Mouse (Mus musculus) thymus, postnatal 0 days (tissue): ENCODE measurements around the gene Safb2. TPM values are rescaled to one million over a fixed set of nuclear protein-coding genes. Genes with fewer than 3 reads are reported as not detected.
A peak's percentile ranks its signal among the peaks of the same experiment; 100 is the strongest.

Experiments used
- DNase-seq: peaks from one replicate; pipeline ENCODE4 v3.0.0-alpha.2; 2015; ENCODE audit warnings: low spot score
- polyA plus RNA-seq: library from polyadenylated mRNA; unstranded; fragments of >200 nt; fragmentation: Nextera tagmentation; extraction: Ambion mirVana; gene quantifications from 2 replicates; pipeline ENCODE4 v1.2.1, GENCODE M21; 2015

Gene Safb2
- polyA plus RNA-seq, 1 experiment from 2014 or later: 74.6 TPM

DNA sequence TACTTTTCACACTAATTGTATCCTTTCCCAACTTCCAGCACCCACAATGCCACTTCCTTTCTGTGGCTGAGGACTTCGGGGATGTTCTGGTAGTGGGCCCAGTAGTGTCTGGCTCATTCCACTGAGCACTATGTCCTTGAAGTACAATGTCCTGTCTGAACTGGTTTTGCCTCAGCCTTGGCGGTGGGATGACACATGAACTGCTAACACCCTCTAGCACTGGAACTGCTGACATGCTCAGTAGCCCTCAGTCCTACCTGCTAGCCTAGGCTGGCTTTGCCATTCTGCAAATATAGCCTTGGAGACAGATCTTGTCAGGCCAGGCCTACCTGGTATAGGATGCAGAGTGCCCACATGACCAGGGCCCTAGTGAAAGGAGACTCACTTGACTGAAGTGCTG, 22.5 kb downstream of the Safb2 start:
- DNase-seq: no peak

GRCm38 (mm10) chr17:56560131-56560530, 24.3 kb downstream of the Safb2 start:
- no peak for DNase-seq

DNA sequence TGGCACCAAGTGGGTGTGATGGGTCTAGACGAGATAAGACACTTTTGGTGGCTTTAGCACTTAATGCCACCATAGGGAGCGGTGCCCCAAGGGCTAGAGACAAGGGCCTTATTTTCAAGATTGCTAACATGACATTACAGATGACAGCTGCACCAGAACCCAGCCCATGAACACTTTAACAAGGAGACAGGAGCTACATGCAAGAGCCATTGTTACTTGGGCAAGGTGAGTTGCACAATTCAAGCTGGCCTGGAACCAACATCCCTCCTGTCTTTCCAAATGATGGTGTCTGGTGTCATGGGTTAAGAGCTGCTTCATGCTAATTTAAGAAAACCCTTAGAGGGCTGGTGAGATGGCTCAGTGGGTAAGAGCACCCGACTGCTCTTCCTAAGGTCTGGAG, 25.0 kb downstream of the Safb2 start:
- DNase-seq: no peak

- DNase-seq: peak; percentile 68
These were observed 25.9 kb downstream of the Safb2 start for GRCm38 (mm10) chr17:56558448-56558847.

- no peak for DNase-seq
These were observed 30.2 kb downstream of the Safb2 start, which contains the start of gene Gm20219 for GRCm38 (mm10) chr17:56554122-56554551. Gene Gm20219 (minus strand): TSS chr17:56554387.

DNA sequence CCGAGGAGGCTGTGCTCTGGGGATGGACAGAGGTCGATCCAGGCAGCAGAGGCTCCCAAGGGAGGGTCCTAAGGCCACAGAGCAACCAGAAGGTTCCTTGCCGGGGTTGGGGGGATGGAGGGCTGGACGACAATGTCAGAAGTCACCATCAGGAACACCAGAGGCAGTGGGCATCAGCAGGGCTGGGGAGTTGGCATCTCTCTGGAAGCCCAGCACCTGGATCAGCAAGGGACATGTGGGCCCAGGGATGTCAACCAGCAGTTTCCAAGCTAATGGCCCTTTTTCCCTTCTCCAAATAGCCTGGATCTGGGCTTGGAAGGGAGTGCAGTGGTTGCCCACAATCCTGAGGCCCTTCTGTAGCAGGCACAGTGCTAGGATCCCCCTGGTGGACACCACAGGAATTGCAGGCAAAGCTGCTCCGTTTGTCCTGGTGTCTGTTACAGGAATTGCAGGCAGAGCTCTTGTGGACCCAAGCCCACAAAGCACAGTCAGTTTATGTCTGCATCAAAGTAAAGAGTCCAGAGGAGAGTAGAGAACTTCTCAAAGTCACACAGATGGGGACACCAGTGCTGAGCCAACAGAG, 31.5 kb downstream of the Safb2 start:
- peak; percentile 76 for DNase-seq

DNA sequence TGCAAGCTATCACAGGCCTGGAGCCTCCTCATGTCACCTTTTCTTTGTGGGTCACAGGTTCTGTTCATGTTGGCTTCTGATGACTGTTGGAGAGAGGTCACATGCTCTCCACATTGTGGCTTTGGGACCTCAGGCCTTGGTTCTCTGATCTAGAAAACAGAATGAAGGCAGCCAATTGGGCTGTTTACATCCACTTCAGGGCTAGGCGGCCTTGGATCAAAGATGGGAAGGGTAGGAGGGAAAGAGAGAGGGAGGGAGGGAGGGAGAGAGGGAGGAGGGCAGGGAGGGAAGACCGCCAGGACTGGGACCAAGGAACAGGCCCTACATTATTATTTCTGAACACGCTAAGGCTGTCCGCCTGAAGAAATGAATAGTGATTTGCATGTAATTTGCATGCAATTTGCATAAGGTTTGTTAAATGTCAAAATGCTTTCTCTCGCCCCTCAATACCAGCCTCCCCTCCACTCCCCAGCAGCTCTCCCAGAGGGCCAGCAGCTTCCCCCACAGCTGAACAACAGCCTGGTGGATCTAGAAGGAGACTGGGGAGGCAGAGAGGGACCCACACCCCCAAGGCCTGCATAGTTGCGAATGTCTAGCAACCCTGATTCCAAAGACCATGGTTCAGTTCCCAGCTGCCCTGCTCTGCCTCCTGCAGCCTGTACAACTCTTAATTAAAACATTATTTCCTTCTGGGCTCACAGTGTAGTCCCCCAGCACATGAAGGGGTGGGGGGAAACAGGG, 32.4 kb downstream of the Safb2 start:
- DNase-seq: no peak

GRCm38 (mm10) chr17:56550784-56551475, 33.5 kb downstream of the Safb2 start:
- DNase-seq: no peak

- no peak for DNase-seq
These were observed 35.7 kb downstream of the Safb2 start for GRCm38 (mm10) chr17:56548605-56549105.

GRCm38 (mm10) chr17:56547846-56548604, 36.4 kb downstream of the Safb2 start:
- DNase-seq: no peak

DNA sequence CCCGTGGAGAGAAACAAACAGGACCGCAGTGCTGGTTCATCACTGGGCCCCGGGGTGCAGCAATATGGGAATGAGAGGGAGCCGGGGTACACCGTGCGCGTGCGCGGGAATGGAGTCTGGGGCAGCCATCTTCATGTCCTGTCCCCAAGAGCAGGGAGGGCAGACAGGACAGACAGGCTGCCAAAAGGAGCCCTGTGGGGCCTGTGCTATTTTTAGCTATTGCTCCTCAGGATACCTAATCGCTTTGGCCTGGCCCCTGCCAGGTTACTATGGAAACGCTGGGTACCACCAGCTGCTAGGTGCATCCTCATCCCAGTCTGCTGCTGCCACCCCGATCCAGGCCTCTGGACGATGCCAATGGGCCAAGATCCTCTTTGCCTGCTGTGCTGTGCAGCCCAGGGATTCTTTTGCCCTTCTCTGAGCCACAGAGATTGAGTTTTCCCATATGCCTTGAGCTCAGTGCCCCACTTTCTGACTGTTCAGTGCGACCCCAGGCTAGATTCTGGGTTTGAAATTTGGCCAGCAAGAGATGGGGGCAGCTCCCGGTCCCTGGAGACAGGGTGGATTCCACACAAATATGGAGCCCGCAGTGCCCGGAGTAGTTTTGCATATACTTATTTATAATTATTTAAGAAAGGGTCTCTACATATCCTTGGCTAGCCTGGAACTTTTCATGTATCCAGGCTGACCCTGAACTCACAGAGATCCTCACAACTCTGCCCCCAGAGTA, 37.1 kb downstream of the Safb2 start:
- DNase-seq: no peak

DNA sequence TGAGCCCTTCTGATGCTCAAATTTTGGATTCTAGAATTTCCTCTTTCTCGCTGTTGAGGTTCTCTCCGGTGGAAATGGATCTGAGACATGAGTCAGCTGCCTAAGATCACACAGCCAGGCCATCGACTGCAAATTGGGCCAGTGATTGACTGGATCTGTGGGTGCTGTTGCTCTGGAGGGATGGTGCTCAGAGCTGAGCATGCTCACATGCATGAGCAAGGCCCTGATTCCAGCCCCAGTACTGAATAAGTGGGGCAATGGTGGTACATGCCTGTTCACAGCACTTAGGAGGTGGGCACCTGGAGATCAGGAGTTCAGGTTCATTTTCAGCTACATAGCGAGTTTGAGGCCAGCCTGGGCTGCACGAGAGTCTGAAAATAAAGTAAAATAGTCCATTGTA, 37.8 kb downstream of the Safb2 start:
- no peak for DNase-seq

GRCm38 (mm10) chr17:56545945-56546344, 38.4 kb downstream of the Safb2 start:
- no peak for DNase-seq

- no peak for DNase-seq
These were observed 39.5 kb downstream of the Safb2 start for GRCm38 (mm10) chr17:56544699-56545387.

DNA sequence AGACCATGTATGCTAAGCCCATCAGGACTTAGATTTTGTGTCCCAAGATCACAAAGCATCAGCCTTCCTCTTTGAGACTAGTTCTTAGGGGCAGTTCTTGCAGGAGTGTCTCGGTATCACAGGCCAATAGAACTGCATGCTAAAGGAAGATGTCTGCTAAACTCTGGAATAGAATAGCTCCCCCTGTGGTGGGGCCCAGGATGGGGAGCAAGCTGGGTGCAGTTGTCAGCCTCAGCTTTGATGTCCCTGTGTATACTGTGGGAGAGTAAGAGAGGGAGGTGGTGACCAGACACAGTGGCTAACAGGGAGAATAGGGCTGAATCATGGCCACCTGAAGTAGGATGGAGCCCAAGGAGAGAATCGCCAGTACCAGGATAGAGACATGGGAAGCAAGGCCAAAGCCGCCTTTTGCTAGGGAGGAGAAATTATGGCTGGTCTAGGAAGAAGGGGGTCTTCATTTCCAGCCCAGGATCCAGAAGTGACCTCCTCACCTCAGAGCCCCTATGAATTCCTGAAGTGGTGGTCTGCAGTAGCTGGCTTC, 40.6 kb downstream of the Safb2 start:
- DNase-seq: peak; percentile 17

DNA sequence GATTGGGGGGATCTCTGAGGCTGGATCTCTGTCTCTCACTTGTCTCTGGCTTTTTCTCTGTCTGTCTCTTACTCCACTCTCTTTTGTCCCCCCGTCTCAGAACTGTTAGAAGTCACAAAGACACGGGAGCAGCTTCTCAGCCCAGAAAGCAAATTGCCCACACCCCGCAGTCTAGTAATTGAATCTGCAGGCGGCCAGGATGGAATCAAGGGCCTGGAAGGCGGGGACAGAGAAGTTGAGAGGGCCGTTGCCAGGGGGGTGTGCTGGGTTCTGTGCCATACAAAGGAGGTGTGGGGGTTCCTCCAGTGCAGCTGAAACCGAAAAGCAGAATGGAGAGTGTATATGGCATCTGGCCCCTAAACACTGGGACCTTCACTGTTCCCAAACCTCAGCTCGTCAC, 41.6 kb downstream of the Safb2 start:
- DNase-seq: no peak

GRCm38 (mm10) chr17:56540562-56540975, 43.8 kb downstream of the Safb2 start:
- DNase-seq: peak; percentile 13

DNA sequence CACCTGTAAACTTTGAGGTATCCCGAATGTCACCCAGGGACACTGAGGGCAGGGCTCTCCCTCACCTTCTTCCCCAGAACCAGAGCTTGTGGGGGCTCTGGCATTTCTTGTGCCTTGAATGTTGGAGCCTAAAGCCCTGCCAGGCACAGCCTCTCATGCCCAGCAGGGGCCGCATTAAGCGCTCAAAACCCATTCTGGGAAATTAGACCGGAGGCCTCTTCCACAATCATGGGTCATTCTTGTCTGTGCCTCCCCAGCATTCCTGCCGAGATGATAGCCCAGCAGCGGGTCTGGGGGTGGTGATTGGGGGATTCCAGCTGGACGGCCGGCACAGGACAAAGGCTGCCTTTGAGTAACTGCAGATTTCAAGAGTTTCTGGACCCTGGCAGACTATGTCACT, 46.5 kb downstream of the Safb2 start:
- DNase-seq: no peak

DNA sequence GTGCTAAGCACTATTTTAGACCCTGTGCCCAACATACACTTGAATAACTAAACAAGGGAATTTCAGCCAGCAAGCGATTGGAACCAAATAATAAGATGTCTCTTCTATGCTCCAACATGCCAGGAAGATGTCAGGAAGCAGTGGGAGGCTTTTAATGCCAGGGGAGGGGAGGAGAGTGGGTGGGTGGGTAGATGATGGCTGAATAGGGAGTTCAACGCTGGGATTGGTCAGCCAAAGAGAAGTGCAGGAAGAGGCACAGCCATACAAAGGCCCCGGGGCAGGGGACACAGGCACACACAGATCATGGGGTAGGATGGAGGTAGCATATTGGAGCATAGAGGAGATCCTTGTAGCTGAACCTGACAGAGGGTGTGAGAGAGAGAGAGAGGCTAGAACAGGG, 47.5 kb downstream of the Safb2 start:
- no peak for DNase-seq

DNA sequence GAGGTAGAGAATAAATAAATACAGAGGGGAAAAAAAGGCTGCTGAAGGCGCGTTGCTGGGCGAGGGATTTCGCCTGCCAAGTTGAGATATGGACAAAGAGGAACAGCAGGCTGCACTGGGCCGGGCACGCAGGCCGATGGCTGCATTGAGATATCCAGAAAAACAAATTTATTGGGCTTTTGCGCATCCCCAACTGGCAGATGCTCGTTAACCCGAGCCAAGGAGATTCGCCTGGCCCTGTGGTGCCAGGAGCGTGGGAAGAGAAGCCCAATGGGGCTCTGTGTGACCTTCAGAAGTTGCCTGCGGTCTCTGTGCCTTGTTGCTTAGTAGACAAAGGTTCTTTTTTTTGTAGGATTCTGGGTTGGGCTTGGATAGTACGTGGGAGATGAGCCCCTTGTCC, 48.2 kb downstream of the Safb2 start:
- DNase-seq: no peak
